Mouse (Mus musculus) hindbrain, embryonic 14.5 days (tissue): ENCODE data around the gene Ercc2. TPM values are rescaled to one million over a fixed set of nuclear protein-coding genes. Genes with fewer than 3 reads are reported as not detected.

ENCODE experiments used
- ATAC-seq: fragments of 200-750 bp; cut with Nextera tagmentation; 2 replicates; pipeline ENCODE4 v1.8.0; 2017; ENCODE audit warnings: moderate number of reproducible peaks, mild to moderate bottlenecking, moderate TSS enrichment, moderate library complexity; ENCODE audit not compliant: low FRiP score
- DNase-seq: peaks from one replicate; pipeline ENCODE4 v3.0.0-alpha.2; 2015; ENCODE audit warnings: low spot score
- H3K27ac ChIP-seq: fragments of 300-500 bp; sonication (generic); 2 replicates; pipeline ENCODE4 v1.5.1; 2014; ENCODE audit warnings: mild to moderate bottlenecking, moderate library complexity
- H3K27me3 ChIP-seq: fragments of 300-500 bp; sonication (generic); 2 replicates; pipeline ENCODE4 v1.6.1; 2014; ENCODE audit warnings: mild to moderate bottlenecking, low read length, mixed read lengths; ENCODE audit not compliant: control insufficient read depth, insufficient read depth
- H3K36me3 ChIP-seq: fragments of 300-500 bp; sonication (generic); replicated peaks from 2 replicates; pipeline ENCODE4 v1.6.1; 2014; ENCODE audit not compliant: control insufficient read depth, insufficient read depth
- H3K4me1 ChIP-seq: fragments of 300-500 bp; sonication (generic); replicated peaks from 2 replicates; pipeline ENCODE4 v1.6.1; 2014; ENCODE audit warnings: antibody characterized with exemption, low read length, mixed read lengths; ENCODE audit not compliant: control insufficient read depth, insufficient read depth
- H3K4me2 ChIP-seq: fragments of 300-500 bp; sonication (generic); replicated peaks from 2 replicates; pipeline ENCODE4 v1.6.1; 2014; ENCODE audit warnings: mild to moderate bottlenecking, moderate library complexity
- H3K4me3 ChIP-seq: fragments of 300-500 bp; sonication (generic); replicated peaks from 2 replicates; pipeline ENCODE4 v1.5.1; 2014; ENCODE audit warnings: mild to moderate bottlenecking, low read length
- H3K9ac ChIP-seq: fragments of 300-500 bp; sonication (generic); 2 replicates; pipeline ENCODE4 v1.6.1; 2014
- H3K9me3 ChIP-seq: fragments of 300-500 bp; sonication (generic); 2 replicates; pipeline ENCODE4 v1.6.1; 2016; ENCODE audit warnings: low read length; ENCODE audit not compliant: control insufficient read depth
- WGBS: fragments of 180-500 bp; shearing (Covaris S2); extraction: QIAGEN DNeasy Blood & Tissue Kit; methylation state at CpG from one replicate; pipeline ENCODE4 v1.1.7; 2014; 5-methylcytosine and 5-hydroxymethylcytosine counted together
- polyA plus RNA-seq: library from polyadenylated mRNA; unstranded; fragments of >200 nt; fragmentation: Nextera tagmentation; extraction: Ambion mirVana; gene quantifications from 2 replicates; pipeline ENCODE4 v1.2.1, GENCODE M21; 2014

Gene Ercc2
- polyA plus RNA-seq = 15.6 and 16.5 TPM in 2 replicates

GRCm38 (mm10) chr7:19381377-19382165 lies at the start of gene Ercc2:
TSS of gene Ercc2 (plus strand) at chr7:19382010.
- no peaks in the 10 kb centered on the region for H3K9me3 ChIP-seq
- peak within 1 kb of the TSS; percentile 89 for H3K4me3 ChIP-seq
- H3K4me1 ChIP-seq = peaks cover 11% of the 10 kb centered on the region
- H3K9ac ChIP-seq = peak within 1 kb of the TSS; percentile 86
- H3K27me3 ChIP-seq = no peaks in the 10 kb centered on the region
- H3K27ac ChIP-seq = peak within 1 kb of the TSS; percentile 76; the same call in 1 of the 2 replicates
- H3K4me2 ChIP-seq = peak within 1 kb of the TSS; percentile 93
- DNase-seq (peak; percentile 99), ATAC-seq (peak; percentile 95)
- WGBS = 7% methylated on average over 42 of the region's 48 CpGs
- peaks cover 24% of the 10 kb centered on the region for H3K36me3 ChIP-seq

DNA sequence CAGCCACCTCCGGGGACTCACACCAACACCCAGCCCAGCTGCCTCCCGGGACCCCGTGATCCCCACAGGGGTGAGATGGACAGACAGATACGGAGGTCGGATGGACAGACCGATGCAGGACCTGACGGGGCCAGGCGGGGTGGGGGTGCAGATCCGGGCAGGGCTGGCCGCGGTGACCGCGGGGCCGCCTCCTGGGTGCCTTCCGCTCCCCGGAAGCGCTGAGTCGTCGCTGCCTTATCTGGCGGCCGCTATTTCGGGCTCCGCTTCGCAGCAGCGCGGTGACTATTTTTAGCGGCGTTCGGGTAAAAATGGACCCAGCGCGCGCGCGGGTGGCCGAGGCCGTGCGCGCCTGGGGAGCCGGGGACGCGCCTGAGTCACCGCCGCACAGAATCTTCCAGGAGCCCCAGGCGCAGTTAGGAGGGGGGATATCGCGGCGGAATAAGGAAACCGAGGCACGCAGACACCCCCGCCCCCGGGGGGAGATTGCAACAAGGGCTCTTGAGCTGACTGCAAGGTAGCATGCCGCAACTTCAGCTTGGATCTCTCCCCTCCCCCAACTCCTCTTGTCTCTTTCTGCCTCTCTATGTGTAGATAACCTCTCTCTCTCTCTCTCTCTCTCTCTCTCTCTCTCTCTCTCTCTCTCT lies 49.0 kb upstream of the Ercc2 start:
- Histone ChIP-seq H3K4me1 (peaks cover 2% of the 10 kb centered on the region; the same call in 1 of the 2 replicates), H3K27ac (peak overlapping the region; percentile 84), H3K9me3 (no peaks in the 10 kb centered on the region), H3K9ac (peak overlapping the region; percentile 97), H3K27me3 (no peaks in the 10 kb centered on the region), H3K36me3 (no peaks in the 10 kb centered on the region), H3K4me2 (peak overlapping the region; percentile 96), H3K4me3 (peak overlapping the region; percentile 78)
- DNase-seq = peak; percentile 77
- 1% methylated on average over 52 of the region's 52 CpGs for WGBS
- ATAC-seq = peak; percentile 60

- WGBS = 45% methylated on average over 3 of the region's 3 CpGs
Measured at GRCm38 (mm10) chr7:19335583-19335982, 46.2 kb upstream of the Ercc2 start.

DNA sequence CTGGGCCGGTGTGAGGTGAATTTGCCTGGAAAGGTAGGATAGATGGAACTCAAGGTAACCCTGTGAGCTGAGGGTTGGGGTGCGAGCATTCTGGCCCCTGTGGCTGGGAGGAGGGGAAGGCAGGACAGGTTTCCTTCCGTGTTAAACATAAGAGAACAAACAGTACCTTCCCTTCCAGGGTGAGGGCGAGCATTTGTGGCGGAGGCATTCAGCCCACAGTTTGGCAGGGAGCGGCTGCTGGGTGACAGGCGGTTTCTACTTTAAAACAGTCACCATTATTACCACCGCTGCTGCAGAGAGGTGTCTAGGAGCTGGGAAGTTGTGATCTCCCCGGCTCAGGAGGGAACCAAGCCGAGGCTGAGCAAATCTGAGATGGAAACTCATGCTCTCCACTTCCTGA lies 44.7 kb upstream of the Ercc2 start:
- ATAC-seq = no peak
- 69% methylated on average over 10 of the region's 10 CpGs for WGBS
- no peak overlapping the region for H3K4me3 ChIP-seq
- H3K4me1 ChIP-seq = peaks cover 8% of the 10 kb centered on the region
- no peak overlapping the region for H3K4me2 ChIP-seq
- no peak for DNase-seq
- H3K36me3 ChIP-seq = no peaks in the 10 kb centered on the region
- H3K27ac ChIP-seq = no peak overlapping the region
- peaks cover 13% of the 10 kb centered on the region for H3K27me3 ChIP-seq
- no peak overlapping the region for H3K9ac ChIP-seq
- H3K9me3 ChIP-seq = no peaks in the 10 kb centered on the region

More at GRCm38 (mm10) chr7:19335583-19335982, 46.2 kb upstream of the Ercc2 start:
- no peak overlapping the region for H3K9ac ChIP-seq
- DNase-seq (no peak), ATAC-seq (no peak)
- no peaks in the 10 kb centered on the region for H3K9me3 ChIP-seq
- H3K27me3 ChIP-seq = no peaks in the 10 kb centered on the region
- H3K27ac ChIP-seq = no peak overlapping the region
- H3K4me1 ChIP-seq = peaks cover 2% of the 10 kb centered on the region; the same call in 1 of the 2 replicates
- H3K36me3 ChIP-seq = no peaks in the 10 kb centered on the region
- H3K4me3 ChIP-seq = no peak overlapping the region
- no peak overlapping the region for H3K4me2 ChIP-seq

GRCm38 (mm10) chr7:19338060-19338459 lies 43.8 kb upstream of the Ercc2 start:
- Histone ChIP-seq H3K9me3 (no peaks in the 10 kb centered on the region), H3K27me3 (peaks cover 15% of the 10 kb centered on the region), H3K4me1 (peaks cover 13% of the 10 kb centered on the region), H3K27ac (no peak overlapping the region), H3K4me3 (no peak overlapping the region), H3K9ac (no peak overlapping the region), H3K36me3 (no peaks in the 10 kb centered on the region), H3K4me2 (no peak overlapping the region)
- DNase-seq (no peak), ATAC-seq (no peak)
- WGBS = 59% methylated on average over 2 of the region's 2 CpGs

DNA sequence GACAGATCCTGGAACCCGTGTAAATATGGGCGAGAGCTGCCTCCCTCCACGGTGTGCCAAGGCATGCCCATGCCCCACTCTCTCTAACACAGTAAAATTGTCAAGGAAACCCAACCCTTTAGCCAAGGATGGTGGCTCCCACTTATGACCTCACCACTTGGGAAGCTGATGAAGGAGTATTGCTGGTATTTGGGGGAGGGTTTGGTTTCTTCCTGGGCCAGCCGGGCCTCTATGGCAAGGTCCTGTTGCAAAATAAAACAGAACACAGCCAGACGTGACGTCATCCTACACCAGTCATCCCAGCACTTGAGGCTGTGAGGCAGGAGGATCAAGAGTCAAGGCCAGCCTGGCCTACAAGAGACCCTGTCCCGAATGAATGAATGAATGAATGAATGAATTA lies 43.2 kb upstream of the Ercc2 start:
- Histone ChIP-seq H3K27me3 (peaks cover 15% of the 10 kb centered on the region), H3K27ac (no peak overlapping the region), H3K4me2 (no peak overlapping the region), H3K4me3 (no peak overlapping the region), H3K9ac (no peak overlapping the region), H3K4me1 (peaks cover 13% of the 10 kb centered on the region), H3K36me3 (no peaks in the 10 kb centered on the region), H3K9me3 (no peaks in the 10 kb centered on the region)
- WGBS = 83% methylated on average over 7 of the region's 7 CpGs
- ATAC-seq (no peak), DNase-seq (no peak)

- H3K27ac ChIP-seq = no peak overlapping the region
- H3K4me3 ChIP-seq = no peak overlapping the region
- H3K36me3 ChIP-seq = no peaks in the 10 kb centered on the region
- WGBS = 22% methylated on average over 10 of the region's 10 CpGs
- no peak for ATAC-seq
- no peak for DNase-seq
- H3K4me1 ChIP-seq = peaks cover 27% of the 10 kb centered on the region
- H3K9me3 ChIP-seq = no peaks in the 10 kb centered on the region
- H3K9ac ChIP-seq = no peak overlapping the region
- peak overlapping the region; percentile 92 for H3K4me2 ChIP-seq
- H3K27me3 ChIP-seq = peaks cover 15% of the 10 kb centered on the region
Measured at GRCm38 (mm10) chr7:19341250-19341649, 40.6 kb upstream of the Ercc2 start.

- Histone ChIP-seq H3K36me3 (no peaks in the 10 kb centered on the region), H3K4me1 (peaks cover 27% of the 10 kb centered on the region), H3K27me3 (peaks cover 15% of the 10 kb centered on the region), H3K9me3 (no peaks in the 10 kb centered on the region), H3K4me2 (peak overlapping the region; percentile 92), H3K9ac (peak overlapping the region; percentile 62), H3K4me3 (peak overlapping the region; percentile 39), H3K27ac (no peak overlapping the region)
- under 1% methylated on average over 41 of the region's 41 CpGs for WGBS
- ATAC-seq (no peak), DNase-seq (no peak)
Measured at GRCm38 (mm10) chr7:19341761-19342409, 39.9 kb upstream of the Ercc2 start.

- peak overlapping the region; percentile 39 for H3K4me3 ChIP-seq
- ATAC-seq (no peak), DNase-seq (peak; percentile 94)
- H3K4me2 ChIP-seq = peak overlapping the region; percentile 92
- peaks cover 15% of the 10 kb centered on the region for H3K27me3 ChIP-seq
- H3K36me3 ChIP-seq = no peaks in the 10 kb centered on the region
- no peaks in the 10 kb centered on the region for H3K9me3 ChIP-seq
- peak overlapping the region; percentile 62; the same call in 1 of the 2 replicates for H3K9ac ChIP-seq
- H3K27ac ChIP-seq = no peak overlapping the region
- WGBS = 1% methylated on average over 27 of the region's 27 CpGs
- peaks cover 27% of the 10 kb centered on the region for H3K4me1 ChIP-seq
Measured at GRCm38 (mm10) chr7:19342481-19343027, 39.3 kb upstream of the Ercc2 start.
